Mouse (Mus musculus): Measurements from ENCODE around the gene Noct. TPM values are rescaled to one million over a fixed set of nuclear protein-coding genes. Genes with fewer than 3 reads are reported as not detected.

Gene Noct
- polyA plus RNA-seq, 1 experiment from 2014 or later, result 11.0 TPM

- Histone ChIP-seq H3K27ac (replicated peaks; ENCODE audit: low read depth, low read length) (no peak overlapping the region), H3K4me3 (ENCODE audit: low read depth, low read length) (no peak overlapping the region), H3K36me3 (replicated peaks; ENCODE audit: control insufficient read depth, insufficient read depth, low read depth, low read length) (no peaks in the 10 kb centered on the region), H3K9ac (replicated peaks; ENCODE audit: low read length) (no peak overlapping the region), H3K9me3 (replicated peaks; ENCODE audit: control insufficient read depth, low read length) (no peaks in the 10 kb centered on the region), H3K27me3 (ENCODE audit: control insufficient read depth, insufficient read depth, low read length) (no peaks in the 10 kb centered on the region), H3K4me2 (ENCODE audit: low read depth, low read length) (no peak overlapping the region), H3K4me1 (ENCODE audit: control insufficient read depth, insufficient read depth, low read length) (no peaks in the 10 kb centered on the region)
- ATAC-seq (replicated peaks; ENCODE audit: insufficient number of reproducible peaks, low FRiP score, low TSS enrichment, low read depth) (no peak), DNase-seq (ENCODE audit: low spot score) (no peak)
- 89% methylated on average over 7 of the region's 7 CpGs for WGBS
These were observed 38.8 kb upstream of the Noct start for GRCm38 (mm10) chr3:51185406-51185805.

DNA sequence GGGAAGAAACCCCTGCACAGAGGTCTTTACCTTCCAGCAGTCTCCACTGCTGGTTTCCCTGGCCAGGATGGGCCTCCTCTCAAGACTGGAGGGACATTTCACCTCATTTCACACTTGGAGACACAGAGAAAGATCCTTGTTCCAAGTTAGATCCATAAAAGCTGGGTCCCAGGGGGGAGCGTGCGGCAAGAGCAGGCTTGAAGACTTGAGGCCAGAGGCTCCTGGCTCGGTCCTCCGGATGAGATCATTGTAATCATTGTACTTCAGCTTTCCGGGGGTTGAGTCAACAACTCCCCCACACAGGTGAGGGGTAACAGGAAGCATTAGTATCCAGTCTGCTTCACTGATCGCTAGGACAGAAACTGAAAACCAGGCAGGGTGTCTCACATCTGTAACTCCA lies 30.2 kb upstream of the Noct start:
- Histone ChIP-seq H3K36me3 (replicated peaks; ENCODE audit: control insufficient read depth, insufficient read depth, low read depth, low read length) (no peaks in the 10 kb centered on the region), H3K4me2 (ENCODE audit: low read depth, low read length) (no peak overlapping the region), H3K27me3 (ENCODE audit: control insufficient read depth, insufficient read depth, low read length) (no peaks in the 10 kb centered on the region), H3K4me3 (ENCODE audit: low read depth, low read length) (no peak overlapping the region), H3K9ac (replicated peaks; ENCODE audit: low read length) (no peak overlapping the region), H3K27ac (replicated peaks; ENCODE audit: low read depth, low read length) (no peak overlapping the region), H3K9me3 (replicated peaks; ENCODE audit: control insufficient read depth, low read length) (no peaks in the 10 kb centered on the region), H3K4me1 (ENCODE audit: control insufficient read depth, insufficient read depth, low read length) (no peaks in the 10 kb centered on the region)
- DNase-seq (ENCODE audit: low spot score) (no peak), ATAC-seq (replicated peaks; ENCODE audit: insufficient number of reproducible peaks, low FRiP score, low TSS enrichment, low read depth) (no peak)
- 68% methylated on average over 6 of the region's 6 CpGs for whole genome bisulfite sequencing

DNA sequence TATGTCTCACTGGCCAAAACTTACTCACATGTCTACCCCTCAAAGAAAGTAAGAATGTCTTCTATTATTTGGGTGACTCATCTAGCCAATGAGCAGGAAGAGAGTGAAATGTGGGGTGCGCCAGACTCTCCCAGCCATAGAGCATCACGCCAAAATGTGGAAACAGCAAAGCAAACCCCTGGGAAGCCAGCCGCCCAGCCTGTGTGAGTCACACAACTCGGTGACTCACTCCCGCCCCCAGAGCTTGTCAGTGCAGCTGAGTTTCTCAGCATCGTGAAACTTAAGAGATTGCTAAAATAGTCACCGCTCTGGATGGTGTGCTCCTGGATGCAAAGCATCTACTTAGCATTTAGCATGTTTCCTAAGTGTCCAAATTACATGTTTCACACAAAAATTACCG lies 28.9 kb upstream of the Noct start:
- no peaks in the 10 kb centered on the region for H3K9me3 ChIP-seq (replicated peaks; ENCODE audit: control insufficient read depth, low read length)
- H3K4me3 ChIP-seq (ENCODE audit: low read depth, low read length), result no peak overlapping the region
- H3K9ac ChIP-seq (replicated peaks; ENCODE audit: low read length), result no peak overlapping the region
- no peaks in the 10 kb centered on the region for H3K4me1 ChIP-seq (ENCODE audit: control insufficient read depth, insufficient read depth, low read length)
- no peaks in the 10 kb centered on the region for H3K36me3 ChIP-seq (replicated peaks; ENCODE audit: control insufficient read depth, insufficient read depth, low read depth, low read length)
- WGBS, result 56% methylated on average over 8 of the region's 8 CpGs
- H3K27me3 ChIP-seq (ENCODE audit: control insufficient read depth, insufficient read depth, low read length), result no peaks in the 10 kb centered on the region
- DNase-seq (ENCODE audit: low spot score) (no peak), ATAC-seq (replicated peaks; ENCODE audit: insufficient number of reproducible peaks, low FRiP score, low TSS enrichment, low read depth) (no peak)
- H3K4me2 ChIP-seq (ENCODE audit: low read depth, low read length), result no peak overlapping the region
- no peak overlapping the region for H3K27ac ChIP-seq (replicated peaks; ENCODE audit: low read depth, low read length)

GRCm38 (mm10) chr3:51195736-51196135 lies 28.5 kb upstream of the Noct start:
- H3K9ac ChIP-seq (replicated peaks; ENCODE audit: low read length), result no peak overlapping the region
- no peaks in the 10 kb centered on the region for H3K27me3 ChIP-seq (ENCODE audit: control insufficient read depth, insufficient read depth, low read length)
- H3K4me1 ChIP-seq (ENCODE audit: control insufficient read depth, insufficient read depth, low read length), result no peaks in the 10 kb centered on the region
- no peak overlapping the region for H3K4me3 ChIP-seq (ENCODE audit: low read depth, low read length)
- H3K36me3 ChIP-seq (replicated peaks; ENCODE audit: control insufficient read depth, insufficient read depth, low read depth, low read length), result no peaks in the 10 kb centered on the region
- no peak overlapping the region for H3K27ac ChIP-seq (replicated peaks; ENCODE audit: low read depth, low read length)
- ATAC-seq (replicated peaks; ENCODE audit: insufficient number of reproducible peaks, low FRiP score, low TSS enrichment, low read depth) (no peak), DNase-seq (ENCODE audit: low spot score) (peak; percentile 56)
- WGBS, result 39% methylated on average over 8 of the region's 8 CpGs
- no peak overlapping the region for H3K4me2 ChIP-seq (ENCODE audit: low read depth, low read length)
- no peaks in the 10 kb centered on the region for H3K9me3 ChIP-seq (replicated peaks; ENCODE audit: control insufficient read depth, low read length)

DNA sequence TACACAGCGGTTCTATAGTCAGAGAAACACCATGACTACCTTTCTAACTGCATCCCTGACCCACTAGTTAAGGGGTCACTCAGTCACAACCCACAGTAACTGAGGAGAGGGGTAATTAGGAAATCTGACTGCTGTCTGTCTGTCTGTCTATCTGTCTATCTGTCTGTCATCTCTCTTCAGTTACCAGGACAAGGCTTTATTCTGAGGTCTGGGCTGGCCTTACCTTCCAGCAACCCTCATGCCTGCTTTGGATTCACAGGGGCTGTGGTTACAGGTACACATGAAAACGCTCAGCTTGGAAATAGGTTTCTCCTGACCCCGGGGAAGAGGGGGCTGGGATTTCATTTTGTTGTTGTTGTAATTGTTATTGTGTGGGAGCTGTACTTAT lies 27.5 kb upstream of the Noct start:
- no peak overlapping the region for H3K4me3 ChIP-seq (ENCODE audit: low read depth, low read length)
- no peaks in the 10 kb centered on the region for H3K9me3 ChIP-seq (replicated peaks; ENCODE audit: control insufficient read depth, low read length)
- no peaks in the 10 kb centered on the region for H3K36me3 ChIP-seq (replicated peaks; ENCODE audit: control insufficient read depth, insufficient read depth, low read depth, low read length)
- no peaks in the 10 kb centered on the region for H3K27me3 ChIP-seq (ENCODE audit: control insufficient read depth, insufficient read depth, low read length)
- no peak overlapping the region for H3K4me2 ChIP-seq (ENCODE audit: low read depth, low read length)
- no peak overlapping the region for H3K27ac ChIP-seq (replicated peaks; ENCODE audit: low read depth, low read length)
- WGBS, result 82% methylated on average over 3 of the region's 3 CpGs
- no peak for DNase-seq (ENCODE audit: low spot score)
- no peak overlapping the region for H3K9ac ChIP-seq (replicated peaks; ENCODE audit: low read length)
- ATAC-seq (replicated peaks; ENCODE audit: insufficient number of reproducible peaks, low FRiP score, low TSS enrichment, low read depth), result no peak
- H3K4me1 ChIP-seq (ENCODE audit: control insufficient read depth, insufficient read depth, low read length), result no peaks in the 10 kb centered on the region

GRCm38 (mm10) chr3:51197112-51197731 lies 27.0 kb upstream of the Noct start:
- H3K4me3 ChIP-seq (ENCODE audit: low read depth, low read length), result no peak overlapping the region
- no peaks in the 10 kb centered on the region for H3K9me3 ChIP-seq (replicated peaks; ENCODE audit: control insufficient read depth, low read length)
- no peak overlapping the region for H3K9ac ChIP-seq (replicated peaks; ENCODE audit: low read length)
- no peaks in the 10 kb centered on the region for H3K4me1 ChIP-seq (ENCODE audit: control insufficient read depth, insufficient read depth, low read length)
- H3K4me2 ChIP-seq (ENCODE audit: low read depth, low read length), result no peak overlapping the region
- H3K36me3 ChIP-seq (replicated peaks; ENCODE audit: control insufficient read depth, insufficient read depth, low read depth, low read length), result no peaks in the 10 kb centered on the region
- no peak for DNase-seq (ENCODE audit: low spot score)
- H3K27me3 ChIP-seq (ENCODE audit: control insufficient read depth, insufficient read depth, low read length), result no peaks in the 10 kb centered on the region
- no peak for ATAC-seq (replicated peaks; ENCODE audit: insufficient number of reproducible peaks, low FRiP score, low TSS enrichment, low read depth)
- WGBS, result 71% methylated on average over 9 of the region's 9 CpGs
- no peak overlapping the region for H3K27ac ChIP-seq (replicated peaks; ENCODE audit: low read depth, low read length)

GRCm38 (mm10) chr3:51198291-51198690 lies 26.0 kb upstream of the Noct start:
- Histone ChIP-seq H3K4me3 (ENCODE audit: low read depth, low read length) (no peak overlapping the region), H3K4me2 (ENCODE audit: low read depth, low read length) (no peak overlapping the region), H3K27ac (replicated peaks; ENCODE audit: low read depth, low read length) (no peak overlapping the region), H3K36me3 (replicated peaks; ENCODE audit: control insufficient read depth, insufficient read depth, low read depth, low read length) (no peaks in the 10 kb centered on the region), H3K9ac (replicated peaks; ENCODE audit: low read length) (no peak overlapping the region), H3K27me3 (ENCODE audit: control insufficient read depth, insufficient read depth, low read length) (no peaks in the 10 kb centered on the region), H3K4me1 (ENCODE audit: control insufficient read depth, insufficient read depth, low read length) (no peaks in the 10 kb centered on the region), H3K9me3 (replicated peaks; ENCODE audit: control insufficient read depth, low read length) (no peaks in the 10 kb centered on the region)
- ATAC-seq (replicated peaks; ENCODE audit: insufficient number of reproducible peaks, low FRiP score, low TSS enrichment, low read depth), result no peak
- DNase-seq (ENCODE audit: low spot score), result no peak
- 91% methylated on average over 1 of the region's 1 CpGs for WGBS

DNA sequence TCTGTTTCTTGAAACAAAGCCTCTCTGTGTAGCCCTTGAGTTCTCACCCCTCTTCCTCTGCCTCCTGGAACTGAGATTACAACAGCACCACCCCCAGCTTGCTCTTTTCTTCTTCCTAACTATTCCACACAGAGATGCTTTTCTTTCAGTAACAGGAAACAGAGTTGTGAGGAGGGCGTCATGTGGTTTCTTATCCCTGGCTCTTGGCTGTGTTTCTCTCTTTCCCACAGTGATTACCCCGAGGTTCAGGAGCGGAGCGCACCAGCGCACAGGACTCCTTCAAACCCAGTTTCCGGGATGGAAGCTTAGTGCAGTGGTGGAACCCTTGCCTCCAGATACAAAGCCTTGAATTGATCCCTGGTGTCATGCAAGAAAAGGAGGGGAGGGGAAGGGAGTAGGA lies 25.1 kb upstream of the Noct start:
- no peak for DNase-seq (ENCODE audit: low spot score)
- no peak overlapping the region for H3K9ac ChIP-seq (replicated peaks; ENCODE audit: low read length)
- no peak for ATAC-seq (replicated peaks; ENCODE audit: insufficient number of reproducible peaks, low FRiP score, low TSS enrichment, low read depth)
- WGBS, result 77% methylated on average over 6 of the region's 6 CpGs
- no peaks in the 10 kb centered on the region for H3K9me3 ChIP-seq (replicated peaks; ENCODE audit: control insufficient read depth, low read length)
- no peak overlapping the region for H3K4me3 ChIP-seq (ENCODE audit: low read depth, low read length)
- H3K36me3 ChIP-seq (replicated peaks; ENCODE audit: control insufficient read depth, insufficient read depth, low read depth, low read length), result no peaks in the 10 kb centered on the region
- no peak overlapping the region for H3K27ac ChIP-seq (replicated peaks; ENCODE audit: low read depth, low read length)
- no peaks in the 10 kb centered on the region for H3K27me3 ChIP-seq (ENCODE audit: control insufficient read depth, insufficient read depth, low read length)
- no peak overlapping the region for H3K4me2 ChIP-seq (ENCODE audit: low read depth, low read length)
- H3K4me1 ChIP-seq (ENCODE audit: control insufficient read depth, insufficient read depth, low read length), result no peaks in the 10 kb centered on the region
